Mouse (Mus musculus) intestine, embryonic 16.5 days (tissue): ENCODE measurements around the gene Sp1. TPM values are rescaled to one million over a fixed set of nuclear protein-coding genes. Genes with fewer than 3 reads are reported as not detected.

Experiments
- ATAC-seq: fragments of 200-750 bp; cut with Nextera tagmentation; 2 replicates; pipeline ENCODE4 v1.8.0; 2017; ENCODE audit warnings: moderate TSS enrichment, moderate library complexity
- H3K27ac ChIP-seq: fragments of 300-500 bp; sonication (generic); 2 replicates; pipeline ENCODE4 v1.5.1; 2014; ENCODE audit warnings: mild to moderate bottlenecking, low read length
- H3K27me3 ChIP-seq: fragments of 300-500 bp; sonication (generic); replicated peaks from 2 replicates; pipeline ENCODE4 v1.6.1; 2014; ENCODE audit warnings: low read length, control low read depth, mixed read lengths; ENCODE audit not compliant: control insufficient read depth, insufficient read depth
- H3K36me3 ChIP-seq: fragments of 300-500 bp; sonication (generic); 2 replicates; pipeline ENCODE4 v1.6.1; 2014; ENCODE audit warnings: low read length, control low read depth; ENCODE audit not compliant: control insufficient read depth, insufficient read depth
- H3K4me1 ChIP-seq: fragments of 300-500 bp; sonication (generic); 2 replicates; pipeline ENCODE4 v1.6.1; 2014; ENCODE audit warnings: low read length, control low read depth, mixed read lengths; ENCODE audit not compliant: control insufficient read depth, insufficient read depth
- H3K4me2 ChIP-seq: fragments of 300-500 bp; sonication (generic); 2 replicates; pipeline ENCODE4 v1.6.1; 2014; ENCODE audit warnings: low read depth, low read length, control low read depth
- H3K4me3 ChIP-seq: fragments of 300-500 bp; sonication (generic); 2 replicates; pipeline ENCODE4 v1.5.1; 2014; ENCODE audit warnings: mild to moderate bottlenecking, low read length
- H3K9ac ChIP-seq: fragments of 300-500 bp; sonication (generic); 2 replicates; pipeline ENCODE4 v1.6.1; 2014; ENCODE audit warnings: low read depth, low read length
- H3K9me3 ChIP-seq: fragments of 300-500 bp; sonication (generic); 2 replicates; pipeline ENCODE4 v1.6.1; 2016; ENCODE audit warnings: low read length, control low read depth; ENCODE audit not compliant: control insufficient read depth
- WGBS: fragments of 180-500 bp; shearing (Covaris S2); extraction: QIAGEN DNeasy Blood & Tissue Kit; methylation state at CpG from one replicate; pipeline ENCODE4 v1.1.7; 2014; 5-methylcytosine and 5-hydroxymethylcytosine counted together
- polyA plus RNA-seq: library from polyadenylated mRNA; unstranded; fragments of >200 nt; fragmentation: Nextera tagmentation; extraction: Ambion mirVana; gene quantifications from 2 replicates; pipeline ENCODE4 v1.2.1, GENCODE M21; 2015

The Sp1 gene
- polyA plus RNA-seq, 1 experiment from 2014 or later: 7.2 TPM

DNA sequence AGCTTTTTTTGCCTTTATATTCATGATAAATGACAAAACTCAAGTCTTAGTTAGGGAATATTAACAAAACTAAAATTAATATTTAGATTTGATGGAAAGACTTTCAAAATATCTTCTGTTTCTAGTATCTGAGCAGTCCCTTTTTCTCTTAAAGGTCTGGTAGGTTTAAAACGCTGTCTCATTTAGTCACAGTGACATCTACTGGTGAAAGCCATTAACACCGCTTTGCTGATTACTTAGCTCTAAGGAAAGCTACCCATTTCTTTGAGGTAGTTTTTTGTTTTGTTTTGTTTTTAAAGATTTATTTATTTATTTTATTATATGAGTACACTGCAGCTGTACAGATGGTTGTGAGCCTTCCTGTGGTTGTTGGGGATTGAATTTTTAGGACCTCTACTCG lies 15.5 kb downstream of the Sp1 start:
- Histone ChIP-seq H3K4me1 (0 out of 2 replicates have a peak, but pooled peaks cover 3% of the 10 kb centered on the region), H3K27me3 (no peaks in the 10 kb centered on the region), H3K9me3 (no peaks in the 10 kb centered on the region), H3K4me2 (no peak overlapping the region), H3K36me3 (no peaks in the 10 kb centered on the region), H3K27ac (no peak overlapping the region), H3K4me3 (no peak overlapping the region), H3K9ac (no peak overlapping the region)
- 52% methylated on average over 3 of the region's 3 CpGs for WGBS
- ATAC-seq: no peak

DNA sequence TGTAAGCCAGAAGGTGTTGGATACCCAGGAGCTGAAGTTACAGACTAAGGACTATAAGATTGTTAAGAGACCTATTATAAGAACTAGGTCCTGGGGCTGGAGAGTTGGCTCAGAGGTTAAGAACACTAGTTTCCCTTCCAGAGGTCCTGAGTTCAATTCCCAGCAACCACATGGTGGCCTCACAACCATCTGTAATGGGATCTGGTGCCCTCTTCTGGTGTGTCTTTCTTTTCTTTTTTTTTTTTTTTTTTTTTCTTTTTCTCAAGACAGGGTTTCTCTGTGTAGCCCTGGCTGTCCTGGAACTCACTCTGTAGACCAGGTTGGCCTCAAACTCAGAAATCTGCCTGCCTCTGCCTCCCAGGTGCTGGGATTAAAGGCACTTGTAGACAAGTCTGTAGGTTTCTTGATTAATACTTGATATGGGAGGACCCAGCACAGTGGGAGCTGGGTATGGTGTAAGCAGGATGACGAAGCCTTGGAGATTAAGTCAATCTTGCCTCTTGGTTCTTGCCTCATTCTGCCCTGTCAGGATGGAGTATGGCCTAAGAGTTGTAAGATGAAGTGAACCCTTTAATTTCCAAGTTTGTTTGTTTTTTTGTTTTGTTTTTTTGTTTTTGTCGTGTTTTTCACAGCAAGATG lies 17.8 kb downstream of the Sp1 start:
- Histone ChIP-seq H3K36me3 (no peaks in the 10 kb centered on the region), H3K4me1 (0 out of 2 replicates have a peak, but pooled peaks cover 3% of the 10 kb centered on the region)

DNA sequence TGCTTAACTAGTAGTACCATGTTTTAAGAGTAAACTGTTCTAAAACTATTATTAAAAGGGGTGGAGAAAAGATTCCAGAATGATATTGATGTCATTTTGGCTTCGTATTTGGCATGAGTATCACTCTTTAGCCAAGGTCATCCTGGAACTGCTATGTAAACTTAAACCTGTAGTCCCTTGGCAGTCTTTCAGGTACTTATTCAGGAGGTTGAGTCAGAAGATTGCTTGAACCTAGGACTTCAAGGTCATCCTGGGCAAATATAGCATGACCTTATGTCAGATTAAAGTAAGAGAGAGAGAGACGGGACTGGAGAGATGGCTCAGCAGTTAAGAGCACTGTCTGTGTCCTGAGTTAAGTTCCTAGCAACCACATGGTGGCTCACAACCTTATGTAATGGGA lies 18.7 kb downstream of the Sp1 start:
- no peak overlapping the region for H3K4me3 ChIP-seq
- 71% methylated on average over 2 of the region's 2 CpGs for WGBS
- 0 out of 2 replicates have a peak, but pooled peaks cover 3% of the 10 kb centered on the region for H3K4me1 ChIP-seq
- H3K36me3 ChIP-seq: no peaks in the 10 kb centered on the region
- no peaks in the 10 kb centered on the region for H3K27me3 ChIP-seq
- no peak overlapping the region for H3K9ac ChIP-seq
- no peak for ATAC-seq
- H3K4me2 ChIP-seq: no peak overlapping the region
- H3K27ac ChIP-seq: no peak overlapping the region
- no peaks in the 10 kb centered on the region for H3K9me3 ChIP-seq

More for the DNA sequence above, 17.8 kb downstream of the Sp1 start:
- ATAC-seq: no peak
- Histone ChIP-seq H3K9ac (no peak overlapping the region), H3K27me3 (no peaks in the 10 kb centered on the region), H3K27ac (no peak overlapping the region), H3K4me2 (no peak overlapping the region), H3K9me3 (no peaks in the 10 kb centered on the region), H3K4me3 (no peak overlapping the region)
- WGBS: 89% methylated on average over 2 of the region's 2 CpGs

DNA sequence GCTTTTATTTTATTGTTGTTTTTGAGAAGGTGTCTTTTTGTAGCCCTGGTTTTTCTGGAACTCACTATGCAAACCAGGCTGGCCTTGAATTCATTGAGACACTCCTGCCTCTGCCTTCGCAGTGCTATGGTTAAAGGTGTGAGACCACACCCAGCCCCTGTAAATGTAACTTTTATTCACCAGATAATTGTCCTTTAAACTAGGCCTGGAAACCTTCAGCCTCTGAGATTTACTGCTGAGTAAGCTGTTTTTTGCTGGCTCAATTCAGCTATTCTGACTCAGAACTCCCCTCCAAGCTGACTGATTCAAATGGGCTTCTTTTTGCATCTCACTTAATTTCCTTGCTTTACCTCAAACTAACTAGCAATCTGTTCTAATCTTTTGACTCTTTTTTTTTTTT lies 21.0 kb downstream of the Sp1 start:
- Histone ChIP-seq H3K9me3 (no peaks in the 10 kb centered on the region), H3K27me3 (no peaks in the 10 kb centered on the region), H3K4me3 (no peak overlapping the region), H3K4me1 (no peaks in the 10 kb centered on the region), H3K27ac (no peak overlapping the region), H3K4me2 (no peak overlapping the region), H3K36me3 (peaks cover 5% of the 10 kb centered on the region; the same call in 1 of the 2 replicates), H3K9ac (no peak overlapping the region)
- no peak for ATAC-seq
- 97% methylated on average over 1 of the region's 1 CpGs for WGBS

DNA sequence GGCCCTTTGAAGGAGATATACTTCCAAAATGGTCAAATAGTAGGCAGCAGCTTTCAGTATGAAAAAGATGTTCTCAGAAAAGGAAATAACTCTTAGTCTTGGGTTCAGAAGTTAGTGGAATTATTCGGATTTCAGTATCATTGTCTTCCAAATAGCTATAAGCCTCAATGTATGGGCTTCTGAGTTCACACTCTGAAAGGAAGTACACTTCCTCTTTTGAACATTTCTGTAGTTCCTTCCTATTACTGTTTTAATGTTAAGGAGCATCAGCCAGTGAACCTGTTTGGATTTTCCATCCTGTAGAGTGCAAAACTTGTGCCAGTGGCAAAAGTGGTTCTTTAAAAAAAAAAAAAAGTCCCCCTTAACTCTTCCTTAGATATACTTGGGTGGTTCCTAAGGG lies 26.1 kb downstream of the Sp1 start:
- WGBS: 80% methylated on average over 1 of the region's 1 CpGs
- H3K27me3 ChIP-seq: no peaks in the 10 kb centered on the region
- no peak overlapping the region for H3K4me2 ChIP-seq
- H3K4me1 ChIP-seq: no peaks in the 10 kb centered on the region
- no peaks in the 10 kb centered on the region for H3K9me3 ChIP-seq
- no peak overlapping the region for H3K4me3 ChIP-seq
- H3K36me3 ChIP-seq: peaks cover 5% of the 10 kb centered on the region; the same call in 1 of the 2 replicates
- H3K27ac ChIP-seq: no peak overlapping the region
- no peak for ATAC-seq
- no peak overlapping the region for H3K9ac ChIP-seq

DNA sequence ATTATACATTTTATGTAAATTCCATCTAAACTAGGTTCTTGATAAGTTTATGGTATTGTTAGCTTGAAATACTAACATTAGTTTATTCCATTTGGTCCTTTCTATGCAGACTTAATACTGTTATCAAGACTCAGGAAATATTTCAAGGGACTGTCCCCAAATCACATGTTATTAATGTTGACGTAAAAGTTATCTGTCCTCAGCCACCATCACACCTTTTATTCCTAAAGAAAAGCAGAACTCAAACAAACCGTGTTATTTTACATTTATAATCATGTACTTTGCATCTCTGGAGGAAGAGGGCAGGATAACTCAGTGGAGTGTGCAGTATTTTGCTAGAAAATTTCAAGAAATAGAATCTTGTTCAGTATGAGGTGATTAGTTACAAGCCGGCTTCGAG lies 27.2 kb downstream of the Sp1 start:
- no peak overlapping the region for H3K4me2 ChIP-seq
- no peak overlapping the region for H3K27ac ChIP-seq
- H3K9ac ChIP-seq: no peak overlapping the region
- H3K36me3 ChIP-seq: peaks cover 5% of the 10 kb centered on the region; the same call in 1 of the 2 replicates
- ATAC-seq: no peak
- WGBS: 95% methylated on average over 4 of the region's 4 CpGs
- H3K4me3 ChIP-seq: no peak overlapping the region
- no peaks in the 10 kb centered on the region for H3K27me3 ChIP-seq
- H3K4me1 ChIP-seq: no peaks in the 10 kb centered on the region
- no peaks in the 10 kb centered on the region for H3K9me3 ChIP-seq

DNA sequence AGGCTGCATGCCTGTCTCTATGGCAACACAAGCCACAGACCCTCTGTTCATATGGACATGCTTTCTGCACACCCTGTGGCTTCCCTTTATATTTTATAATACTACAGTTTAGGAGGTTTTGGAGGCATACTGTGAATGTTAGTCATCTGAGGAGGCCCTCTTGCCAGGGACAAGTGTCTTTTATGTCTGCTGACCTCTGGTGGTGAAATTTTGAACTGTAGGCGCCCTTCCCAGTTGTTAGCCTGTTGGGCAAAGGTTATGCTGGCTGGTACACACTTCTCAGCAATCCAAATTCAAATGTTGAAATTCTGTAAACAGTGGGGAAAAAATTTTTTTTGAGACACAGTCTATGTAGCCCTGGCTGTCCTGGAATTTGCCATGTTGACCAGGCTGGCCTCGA lies 36.5 kb downstream of the Sp1 start:
- no peak overlapping the region for H3K27ac ChIP-seq
- no peaks in the 10 kb centered on the region for H3K9me3 ChIP-seq
- no peaks in the 10 kb centered on the region for H3K36me3 ChIP-seq
- H3K27me3 ChIP-seq: no peaks in the 10 kb centered on the region
- ATAC-seq: peak; percentile 70; the same call in 1 of the 2 replicates
- 47% methylated on average over 2 of the region's 2 CpGs for WGBS
- no peak overlapping the region for H3K9ac ChIP-seq
- H3K4me3 ChIP-seq: no peak overlapping the region
- no peaks in the 10 kb centered on the region for H3K4me1 ChIP-seq
- no peak overlapping the region for H3K4me2 ChIP-seq

DNA sequence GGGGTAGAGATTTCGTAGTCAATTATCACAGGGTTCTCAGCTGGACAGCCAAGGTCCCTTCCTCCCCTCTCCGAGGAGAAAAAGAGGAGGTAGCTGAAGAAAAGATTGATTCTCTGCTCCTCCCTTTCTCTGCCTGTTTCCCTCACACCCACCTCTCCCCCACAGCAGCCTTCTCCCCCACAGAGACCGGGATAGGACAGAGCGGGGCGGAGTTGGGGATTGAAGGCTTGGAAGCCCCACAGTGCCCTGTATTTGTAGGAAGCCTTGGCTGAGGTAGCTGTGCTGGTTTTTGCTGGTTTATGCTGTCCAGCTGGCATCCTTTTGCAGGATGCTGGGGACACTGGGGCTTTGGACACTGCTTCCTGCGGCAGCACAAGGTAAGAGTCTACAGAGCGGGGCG lies 39.2 kb downstream of the Sp1 start, which contains the start of gene Amhr2:
TSS of gene Amhr2 (plus strand) at position 222 of the 400 bp plus-strand sequence.
- H3K4me2 ChIP-seq: no peak within 1 kb of the TSS
- no peaks in the 10 kb centered on the region for H3K9me3 ChIP-seq
- no peaks in the 10 kb centered on the region for H3K4me1 ChIP-seq
- H3K4me3 ChIP-seq: no peak within 1 kb of the TSS
- no peaks in the 10 kb centered on the region for H3K27me3 ChIP-seq
- no peak for ATAC-seq
- H3K9ac ChIP-seq: no peak within 1 kb of the TSS
- H3K36me3 ChIP-seq: no peaks in the 10 kb centered on the region
- 62% methylated on average over 8 of the region's 8 CpGs for WGBS
- H3K27ac ChIP-seq: no peak within 1 kb of the TSS

DNA sequence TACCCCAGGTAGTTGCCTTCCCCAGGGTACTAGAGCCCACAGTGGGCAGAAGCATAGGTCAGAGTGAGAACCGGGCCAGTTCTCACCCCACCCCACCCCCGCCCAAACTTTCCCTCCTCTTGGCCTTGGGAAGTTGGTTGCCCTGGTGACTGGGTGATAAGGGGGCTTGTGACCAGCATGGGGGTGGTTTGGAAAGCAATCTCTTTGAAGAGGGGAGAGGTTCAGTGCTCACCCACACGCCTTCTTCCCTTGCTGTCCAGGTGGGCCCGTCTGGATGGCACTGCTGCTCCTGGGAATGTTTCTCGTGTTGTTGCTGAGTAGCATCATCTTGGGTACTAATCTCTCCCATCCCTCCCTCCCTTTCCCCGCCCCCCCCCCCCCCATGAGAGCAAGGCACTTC lies 40.5 kb downstream of the Sp1 start:
- Histone ChIP-seq H3K9ac (no peak overlapping the region), H3K36me3 (no peaks in the 10 kb centered on the region), H3K27ac (no peak overlapping the region), H3K9me3 (no peaks in the 10 kb centered on the region), H3K27me3 (no peaks in the 10 kb centered on the region), H3K4me1 (no peaks in the 10 kb centered on the region), H3K4me2 (no peak overlapping the region), H3K4me3 (no peak overlapping the region)
- no peak for ATAC-seq
- 43% methylated on average over 5 of the region's 6 CpGs for WGBS

DNA sequence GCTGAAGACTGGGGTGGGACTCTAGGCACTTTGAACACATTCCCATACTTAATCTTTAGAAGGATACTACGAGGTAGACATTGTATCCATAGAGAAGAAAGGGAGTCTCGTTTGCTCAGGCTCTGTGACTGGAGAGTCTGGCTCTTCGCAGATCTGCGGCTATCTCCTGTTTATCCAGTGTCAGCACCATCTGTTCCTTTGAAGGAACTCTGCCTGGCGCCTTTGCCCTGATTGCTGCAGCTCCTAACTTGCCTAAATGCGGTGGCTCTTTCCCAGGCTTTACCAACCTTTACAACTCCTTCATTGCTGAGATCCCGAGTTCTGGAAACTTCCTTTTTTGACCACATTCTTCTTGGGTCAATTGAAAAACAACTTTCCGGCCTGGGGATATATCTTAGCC lies 43.4 kb downstream of the Sp1 start:
- Histone ChIP-seq H3K27me3 (no peaks in the 10 kb centered on the region), H3K27ac (no peak overlapping the region), H3K9ac (no peak overlapping the region), H3K9me3 (no peaks in the 10 kb centered on the region), H3K36me3 (no peaks in the 10 kb centered on the region), H3K4me2 (no peak overlapping the region), H3K4me3 (no peak overlapping the region), H3K4me1 (no peaks in the 10 kb centered on the region)
- WGBS: 52% methylated on average over 8 of the region's 8 CpGs
- no peak for ATAC-seq
